Mouse (Mus musculus): Measurements from ENCODE around the gene Rnf6.

GRCm38 (mm10) chr5:146200580-146200979 lies 20.8 kb downstream of the Rnf6 start:
- TF ChIP-seq CTCF (IDR thresholded peaks at IDR 0.05; ENCODE audit: control insufficient read depth, insufficient read depth, insufficient read length) = no peak
- TF ChIP-seq USF1 (IDR thresholded peaks at IDR 0.05; ENCODE audit: low read depth) = no peak
- TF ChIP-seq MAX (IDR thresholded peaks at IDR 0.05) = no peak

Measured in C2C12 (cell line).